Mouse (Mus musculus): ENCODE data around the gene Adipor2. TPM values are rescaled to one million over a fixed set of nuclear protein-coding genes. Genes with fewer than 3 reads are reported as not detected.

Gene Adipor2
- polyA plus RNA-seq, 1 experiment, result 52.4 TPM

GRCm38 (mm10) chr6:119434394-119434793, 16.9 kb upstream of the Adipor2 start:
- Histone ChIP-seq H3K27me3 (ENCODE audit: control insufficient read depth, insufficient read depth, low read length) (no peaks in the 10 kb centered on the region), H3K4me1 (ENCODE audit: control insufficient read depth, insufficient read depth, low read length) (no peaks in the 10 kb centered on the region), H3K27ac (ENCODE audit: insufficient read depth, low read length) (no peak overlapping the region), H3K4me3 (replicated peaks; ENCODE audit: insufficient read depth, low read depth, low read length) (no peak overlapping the region)
- no peak for TF ChIP-seq POLR2A (IDR thresholded peaks at IDR 0.05; ENCODE audit: borderline replicate concordance, insufficient read depth, low read length)
- TF ChIP-seq CTCF (IDR thresholded peaks at IDR 0.05; ENCODE audit: borderline replicate concordance, insufficient read depth, low read depth, low read length), result no peak
- DNase-seq, result no peak
- 92% methylated on average over 4 of the region's 4 CpGs for WGBS

GRCm38 (mm10) chr6:119431751-119432324, 14.3 kb upstream of the Adipor2 start:
- Histone ChIP-seq H3K4me3 (replicated peaks; ENCODE audit: insufficient read depth, low read depth, low read length) (no peak overlapping the region), H3K27me3 (ENCODE audit: control insufficient read depth, insufficient read depth, low read length) (no peaks in the 10 kb centered on the region), H3K27ac (ENCODE audit: insufficient read depth, low read length) (no peak overlapping the region), H3K4me1 (ENCODE audit: control insufficient read depth, insufficient read depth, low read length) (no peaks in the 10 kb centered on the region)
- DNase-seq, result no peak
- 89% methylated on average over 6 of the region's 6 CpGs for WGBS
- TF ChIP-seq POLR2A (IDR thresholded peaks at IDR 0.05; ENCODE audit: borderline replicate concordance, insufficient read depth, low read length), result no peak
- no peak for TF ChIP-seq CTCF (IDR thresholded peaks at IDR 0.05; ENCODE audit: borderline replicate concordance, insufficient read depth, low read depth, low read length)

GRCm38 (mm10) chr6:119430508-119430907, 13.0 kb upstream of the Adipor2 start:
- no peaks in the 10 kb centered on the region for H3K4me1 ChIP-seq (ENCODE audit: control insufficient read depth, insufficient read depth, low read length)
- H3K27ac ChIP-seq (ENCODE audit: insufficient read depth, low read length), result no peak overlapping the region
- peak; percentile 53 to 61 for DNase-seq
- no peaks in the 10 kb centered on the region for H3K27me3 ChIP-seq (ENCODE audit: control insufficient read depth, insufficient read depth, low read length)
- 37% methylated on average over 2 of the region's 2 CpGs for WGBS
- TF ChIP-seq POLR2A (IDR thresholded peaks at IDR 0.05; ENCODE audit: borderline replicate concordance, insufficient read depth, low read length), result no peak
- TF ChIP-seq CTCF (IDR thresholded peaks at IDR 0.05; ENCODE audit: borderline replicate concordance, insufficient read depth, low read depth, low read length), result peak; percentile 38; the same call in 1 of the 2 replicates
- H3K4me3 ChIP-seq (replicated peaks; ENCODE audit: insufficient read depth, low read depth, low read length), result no peak overlapping the region

- TF ChIP-seq CTCF (IDR thresholded peaks at IDR 0.05; ENCODE audit: borderline replicate concordance, insufficient read depth, low read depth, low read length) (no peak), POLR2A (IDR thresholded peaks at IDR 0.05; ENCODE audit: borderline replicate concordance, insufficient read depth, low read length) (no peak)
- 97% methylated on average over 13 of the region's 13 CpGs for WGBS
- no peak for DNase-seq
- Histone ChIP-seq H3K27me3 (ENCODE audit: control insufficient read depth, insufficient read depth, low read length) (no peaks in the 10 kb centered on the region), H3K27ac (ENCODE audit: insufficient read depth, low read length) (no peak overlapping the region), H3K4me1 (ENCODE audit: control insufficient read depth, insufficient read depth, low read length) (no peaks in the 10 kb centered on the region), H3K4me3 (replicated peaks; ENCODE audit: insufficient read depth, low read depth, low read length) (no peak overlapping the region)
These were observed 11.8 kb upstream of the Adipor2 start for GRCm38 (mm10) chr6:119429311-119429710.

- Histone ChIP-seq H3K27me3 (ENCODE audit: control insufficient read depth, insufficient read depth, low read length) (no peaks in the 10 kb centered on the region), H3K4me1 (ENCODE audit: control insufficient read depth, insufficient read depth, low read length) (no peaks in the 10 kb centered on the region), H3K4me3 (replicated peaks; ENCODE audit: insufficient read depth, low read depth, low read length) (no peak overlapping the region), H3K27ac (ENCODE audit: insufficient read depth, low read length) (no peak overlapping the region; the same call in 1 of the 2 replicates)
- TF ChIP-seq POLR2A (IDR thresholded peaks at IDR 0.05; ENCODE audit: borderline replicate concordance, insufficient read depth, low read length) (no peak), CTCF (IDR thresholded peaks at IDR 0.05; ENCODE audit: borderline replicate concordance, insufficient read depth, low read depth, low read length) (0 out of 2 replicates have a peak, but pooled peaks have one; percentile 20)
- DNase-seq, result no peak
- WGBS, result 92% methylated on average over 3 of the region's 3 CpGs
These were observed 11.1 kb upstream of the Adipor2 start for GRCm38 (mm10) chr6:119428611-119429010.

- TF ChIP-seq POLR2A (IDR thresholded peaks at IDR 0.05; ENCODE audit: borderline replicate concordance, insufficient read depth, low read length), result no peak
- no peak for TF ChIP-seq CTCF (IDR thresholded peaks at IDR 0.05; ENCODE audit: borderline replicate concordance, insufficient read depth, low read depth, low read length)
- Histone ChIP-seq H3K4me1 (ENCODE audit: control insufficient read depth, insufficient read depth, low read length) (no peaks in the 10 kb centered on the region), H3K27ac (ENCODE audit: insufficient read depth, low read length) (no peak overlapping the region), H3K27me3 (ENCODE audit: control insufficient read depth, insufficient read depth, low read length) (no peaks in the 10 kb centered on the region), H3K4me3 (replicated peaks; ENCODE audit: insufficient read depth, low read depth, low read length) (no peak overlapping the region)
- WGBS, result 91% methylated on average over 4 of the region's 4 CpGs
- no peak for DNase-seq
These were observed 3.5 kb upstream of the Adipor2 start for GRCm38 (mm10) chr6:119421001-119421400.

- H3K4me1 ChIP-seq (ENCODE audit: control insufficient read depth, insufficient read depth, low read length), result no peaks in the 10 kb centered on the region
- H3K4me3 ChIP-seq (replicated peaks; ENCODE audit: insufficient read depth, low read depth, low read length), result no peak overlapping the region
- H3K27me3 ChIP-seq (ENCODE audit: control insufficient read depth, insufficient read depth, low read length), result no peaks in the 10 kb centered on the region
- no peak overlapping the region for H3K27ac ChIP-seq (ENCODE audit: insufficient read depth, low read length)
- no peak for DNase-seq
- TF ChIP-seq CTCF (IDR thresholded peaks at IDR 0.05; ENCODE audit: borderline replicate concordance, insufficient read depth, low read depth, low read length), result no peak
- no peak for TF ChIP-seq POLR2A (IDR thresholded peaks at IDR 0.05; ENCODE audit: borderline replicate concordance, insufficient read depth, low read length)
- 94% methylated on average over 5 of the region's 5 CpGs for WGBS
These were observed 2.9 kb upstream of the Adipor2 start for GRCm38 (mm10) chr6:119420357-119420756.

- Histone ChIP-seq H3K27me3 (ENCODE audit: control insufficient read depth, insufficient read depth, low read length) (no peaks in the 10 kb centered on the region), H3K27ac (ENCODE audit: insufficient read depth, low read length) (peak overlapping the region; percentile 72; the same call in 1 of the 2 replicates), H3K4me1 (ENCODE audit: control insufficient read depth, insufficient read depth, low read length) (no peaks in the 10 kb centered on the region), H3K4me3 (replicated peaks; ENCODE audit: insufficient read depth, low read depth, low read length) (no peak overlapping the region)
- no peak for TF ChIP-seq POLR2A (IDR thresholded peaks at IDR 0.05; ENCODE audit: borderline replicate concordance, insufficient read depth, low read length)
- TF ChIP-seq CTCF (IDR thresholded peaks at IDR 0.05; ENCODE audit: borderline replicate concordance, insufficient read depth, low read depth, low read length), result no peak
- WGBS, result 63% methylated on average over 7 of the region's 7 CpGs
- DNase-seq, result no peak
These were observed 1.9 kb upstream of the Adipor2 start for GRCm38 (mm10) chr6:119419412-119419811.
